Mouse (Mus musculus) hindbrain, embryonic 14.5 days (tissue): ENCODE measurements around the gene Tmem144. TPM values are rescaled to one million over a fixed set of nuclear protein-coding genes. Genes with fewer than 3 reads are reported as not detected.
A peak's percentile ranks its signal among the peaks of the same experiment; 100 is the strongest.

Source experiments
- ATAC-seq: fragments of 200-750 bp; cut with Nextera tagmentation; 2 replicates; pipeline ENCODE4 v1.8.0; 2017; ENCODE audit warnings: moderate number of reproducible peaks, mild to moderate bottlenecking, moderate TSS enrichment, moderate library complexity; ENCODE audit not compliant: low FRiP score
- DNase-seq: peaks from one replicate; pipeline ENCODE4 v3.0.0-alpha.2; 2015; ENCODE audit warnings: low spot score
- H3K27ac ChIP-seq: fragments of 300-500 bp; sonication (generic); 2 replicates; pipeline ENCODE4 v1.5.1; 2014; ENCODE audit warnings: mild to moderate bottlenecking, moderate library complexity
- H3K27me3 ChIP-seq: fragments of 300-500 bp; sonication (generic); 2 replicates; pipeline ENCODE4 v1.6.1; 2014; ENCODE audit warnings: mild to moderate bottlenecking, low read length, mixed read lengths; ENCODE audit not compliant: control insufficient read depth, insufficient read depth
- H3K36me3 ChIP-seq: fragments of 300-500 bp; sonication (generic); replicated peaks from 2 replicates; pipeline ENCODE4 v1.6.1; 2014; ENCODE audit not compliant: control insufficient read depth, insufficient read depth
- H3K4me1 ChIP-seq: fragments of 300-500 bp; sonication (generic); replicated peaks from 2 replicates; pipeline ENCODE4 v1.6.1; 2014; ENCODE audit warnings: antibody characterized with exemption, low read length, mixed read lengths; ENCODE audit not compliant: control insufficient read depth, insufficient read depth
- H3K4me2 ChIP-seq: fragments of 300-500 bp; sonication (generic); replicated peaks from 2 replicates; pipeline ENCODE4 v1.6.1; 2014; ENCODE audit warnings: mild to moderate bottlenecking, moderate library complexity
- H3K4me3 ChIP-seq: fragments of 300-500 bp; sonication (generic); replicated peaks from 2 replicates; pipeline ENCODE4 v1.5.1; 2014; ENCODE audit warnings: mild to moderate bottlenecking, low read length
- H3K9ac ChIP-seq: fragments of 300-500 bp; sonication (generic); 2 replicates; pipeline ENCODE4 v1.6.1; 2014
- H3K9me3 ChIP-seq: fragments of 300-500 bp; sonication (generic); 2 replicates; pipeline ENCODE4 v1.6.1; 2016; ENCODE audit warnings: low read length; ENCODE audit not compliant: control insufficient read depth
- WGBS: fragments of 180-500 bp; shearing (Covaris S2); extraction: QIAGEN DNeasy Blood & Tissue Kit; methylation state at CpG from one replicate; pipeline ENCODE4 v1.1.7; 2014; 5-methylcytosine and 5-hydroxymethylcytosine counted together
- polyA plus RNA-seq: library from polyadenylated mRNA; unstranded; fragments of >200 nt; fragmentation: Nextera tagmentation; extraction: Ambion mirVana; gene quantifications from 2 replicates; pipeline ENCODE4 v1.2.1, GENCODE M21; 2014

Tmem144 gene
- polyA plus RNA-seq, 1 experiment from 2014 or later = 2.0 TPM

DNA sequence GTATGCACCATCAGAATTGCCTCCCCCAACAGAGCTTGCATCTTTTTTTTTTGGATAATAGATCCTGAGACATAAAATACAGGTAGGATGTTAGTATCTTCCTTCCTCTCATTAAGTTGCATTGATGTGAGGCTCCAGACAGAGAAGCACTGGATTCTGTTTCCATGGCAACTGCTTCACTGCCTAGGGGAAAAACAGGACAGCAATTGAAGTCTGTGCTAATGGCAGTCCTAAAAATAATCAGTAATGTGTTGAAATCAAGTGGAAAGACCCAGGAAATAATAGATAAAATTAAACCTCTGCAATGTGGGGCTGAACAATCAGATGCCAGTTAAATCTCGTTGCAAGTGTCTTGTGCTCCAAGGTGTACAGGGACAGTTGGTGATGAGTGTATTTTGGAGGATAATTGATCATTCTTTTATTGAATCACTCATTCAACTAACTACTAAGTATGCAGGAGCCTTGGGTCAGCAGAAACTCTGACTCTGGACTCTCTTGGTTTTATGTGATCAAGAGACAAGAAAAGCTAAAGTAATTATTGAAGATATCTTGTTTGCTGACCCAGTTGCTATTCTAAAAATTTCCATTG is 14.6 kb upstream of the Tmem144 start:
- Histone ChIP-seq H3K36me3 (no peaks in the 10 kb centered on the region), H3K9ac (no peak overlapping the region), H3K4me1 (peaks cover 20% of the 10 kb centered on the region), H3K4me3 (no peak overlapping the region), H3K27ac (peak overlapping the region; percentile 81), H3K4me2 (no peak overlapping the region), H3K9me3 (no peaks in the 10 kb centered on the region), H3K27me3 (no peaks in the 10 kb centered on the region)
- whole genome bisulfite sequencing = 18% methylated on average over 1 of the region's 1 CpGs
- peak; percentile 85 for ATAC-seq
- peak; percentile 75 for DNase-seq

DNA sequence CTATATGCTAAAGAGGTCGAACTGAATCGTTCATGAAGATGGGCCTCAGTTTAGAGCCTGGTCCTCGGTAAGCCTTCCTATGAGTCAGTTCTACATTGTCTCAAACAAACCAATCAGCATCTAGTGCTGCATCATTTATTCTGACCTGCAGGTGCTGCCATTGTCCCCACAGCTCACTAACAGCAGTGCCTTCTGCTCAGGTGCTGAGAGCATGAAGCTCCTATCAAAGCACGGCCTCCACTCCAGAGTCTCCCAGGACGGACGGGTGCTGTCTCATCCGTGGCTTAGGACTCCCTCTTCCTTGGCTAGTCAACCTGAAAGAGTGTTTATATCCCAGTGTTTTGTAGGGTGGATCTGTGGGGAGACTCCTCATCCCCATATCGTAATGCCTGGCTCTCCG is 14.0 kb upstream of the Tmem144 start:
- H3K27ac ChIP-seq = peak overlapping the region; percentile 81
- no peaks in the 10 kb centered on the region for H3K36me3 ChIP-seq
- WGBS = 66% methylated on average over 9 of the region's 9 CpGs
- no peak overlapping the region for H3K4me2 ChIP-seq
- DNase-seq (no peak), ATAC-seq (peak; percentile 49; the same call in 1 of the 2 replicates)
- no peak overlapping the region for H3K4me3 ChIP-seq
- no peaks in the 10 kb centered on the region for H3K9me3 ChIP-seq
- peaks cover 20% of the 10 kb centered on the region for H3K4me1 ChIP-seq
- H3K9ac ChIP-seq = no peak overlapping the region
- H3K27me3 ChIP-seq = no peaks in the 10 kb centered on the region

DNA sequence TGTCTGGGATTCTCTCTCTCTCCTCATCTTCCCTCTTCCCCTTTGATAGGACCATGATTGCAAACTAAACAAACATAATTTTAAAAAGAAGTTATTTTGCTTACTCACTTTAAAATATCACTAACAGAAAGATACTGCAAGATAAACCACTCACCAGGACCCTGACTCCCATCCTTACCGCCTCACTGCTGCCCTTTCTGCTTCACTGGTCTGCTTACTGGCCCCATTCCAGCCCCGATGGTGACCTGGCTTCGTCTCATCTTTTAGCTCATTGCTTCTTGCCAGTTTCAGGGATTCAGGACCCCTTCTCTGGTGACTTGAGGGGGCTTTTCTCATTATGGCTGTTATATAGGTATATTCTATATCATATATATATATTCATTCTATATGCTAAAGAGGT is 13.5 kb upstream of the Tmem144 start:
- no peak for ATAC-seq
- no peak overlapping the region for H3K9ac ChIP-seq
- peaks cover 20% of the 10 kb centered on the region for H3K4me1 ChIP-seq
- H3K9me3 ChIP-seq = no peaks in the 10 kb centered on the region
- WGBS = 67% methylated on average over 3 of the region's 3 CpGs
- no peak overlapping the region for H3K4me3 ChIP-seq
- H3K27ac ChIP-seq = peak overlapping the region; percentile 81; the same call in 1 of the 2 replicates
- H3K36me3 ChIP-seq = no peaks in the 10 kb centered on the region
- no peaks in the 10 kb centered on the region for H3K27me3 ChIP-seq
- H3K4me2 ChIP-seq = no peak overlapping the region
- DNase-seq = no peak

DNA sequence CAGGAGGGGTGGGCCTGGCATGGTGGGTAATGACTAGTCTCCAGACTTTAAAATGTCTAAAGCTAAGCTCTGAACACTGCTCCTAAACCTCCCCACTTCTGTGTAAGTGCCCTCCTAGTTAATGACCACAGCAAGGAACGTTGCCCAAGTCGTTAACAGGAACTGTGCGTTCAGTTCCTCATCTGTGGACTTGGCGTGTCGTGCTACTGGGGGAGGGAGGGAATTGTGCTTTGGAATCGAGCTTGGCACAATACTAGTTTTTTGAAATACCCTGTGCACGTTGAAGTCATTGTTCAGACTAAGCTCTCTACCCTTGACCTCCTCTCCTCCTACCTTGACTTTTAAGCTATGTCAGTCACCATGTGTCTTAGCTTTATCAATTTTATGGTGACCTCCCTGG is 12.3 kb upstream of the Tmem144 start:
- Histone ChIP-seq H3K4me3 (no peak overlapping the region), H3K27me3 (no peaks in the 10 kb centered on the region), H3K4me1 (peaks cover 20% of the 10 kb centered on the region), H3K9ac (no peak overlapping the region), H3K27ac (no peak overlapping the region), H3K36me3 (no peaks in the 10 kb centered on the region), H3K4me2 (no peak overlapping the region), H3K9me3 (no peaks in the 10 kb centered on the region)
- no peak for DNase-seq
- ATAC-seq = no peak
- 67% methylated on average over 7 of the region's 7 CpGs for WGBS

DNA sequence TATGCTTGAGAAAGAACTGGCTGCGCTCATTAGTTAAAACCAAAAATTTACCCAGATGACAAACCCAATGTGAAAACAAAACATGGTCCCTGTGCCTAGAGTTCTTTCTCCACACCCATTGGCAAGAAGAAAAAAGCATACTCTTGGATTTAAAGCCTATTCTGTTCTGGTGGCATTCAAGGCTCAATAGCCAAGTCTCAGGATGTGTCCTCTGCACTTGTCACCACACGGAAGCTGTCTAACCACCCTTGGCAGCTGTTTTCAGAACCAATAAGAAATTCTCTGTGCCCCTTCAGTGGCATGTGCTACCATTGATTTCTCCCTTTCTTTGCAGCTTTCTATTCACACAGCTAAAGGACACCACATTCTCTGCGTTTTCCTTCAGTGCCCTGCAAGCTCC is 5.6 kb upstream of the Tmem144 start:
- H3K36me3 ChIP-seq = no peaks in the 10 kb centered on the region
- H3K27ac ChIP-seq = no peak overlapping the region
- H3K4me1 ChIP-seq = no peaks in the 10 kb centered on the region
- H3K27me3 ChIP-seq = no peaks in the 10 kb centered on the region
- no peak overlapping the region for H3K4me2 ChIP-seq
- H3K9ac ChIP-seq = no peak overlapping the region
- DNase-seq (no peak), ATAC-seq (no peak)
- WGBS = 70% methylated on average over 3 of the region's 3 CpGs
- no peaks in the 10 kb centered on the region for H3K9me3 ChIP-seq
- H3K4me3 ChIP-seq = no peak overlapping the region

DNA sequence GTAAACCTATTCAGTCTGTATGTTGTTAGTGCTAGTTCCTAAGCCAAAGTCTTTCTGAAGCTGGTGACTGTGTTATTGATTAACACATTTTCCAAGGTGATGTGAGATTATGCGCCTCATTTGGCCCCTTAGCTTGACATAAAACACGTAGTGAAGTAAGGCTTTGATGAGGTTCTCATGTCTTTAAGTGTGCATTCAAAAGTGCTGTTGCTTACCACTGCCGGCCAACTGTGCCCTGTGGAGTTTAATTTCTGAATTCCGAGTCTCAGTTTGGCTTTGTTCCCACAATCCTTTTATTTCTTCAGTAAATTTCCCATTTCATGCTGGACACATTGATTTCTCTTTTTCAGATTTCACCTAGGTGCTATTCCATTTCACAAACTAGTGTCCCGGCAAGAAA is 5.2 kb upstream of the Tmem144 start:
- H3K27ac ChIP-seq = no peak overlapping the region
- no peaks in the 10 kb centered on the region for H3K9me3 ChIP-seq
- no peaks in the 10 kb centered on the region for H3K36me3 ChIP-seq
- H3K4me1 ChIP-seq = no peaks in the 10 kb centered on the region
- H3K4me3 ChIP-seq = no peak overlapping the region
- H3K9ac ChIP-seq = no peak overlapping the region
- ATAC-seq = no peak
- H3K27me3 ChIP-seq = no peaks in the 10 kb centered on the region
- no peak for DNase-seq
- H3K4me2 ChIP-seq = no peak overlapping the region
- 65% methylated on average over 5 of the region's 5 CpGs for WGBS

DNA sequence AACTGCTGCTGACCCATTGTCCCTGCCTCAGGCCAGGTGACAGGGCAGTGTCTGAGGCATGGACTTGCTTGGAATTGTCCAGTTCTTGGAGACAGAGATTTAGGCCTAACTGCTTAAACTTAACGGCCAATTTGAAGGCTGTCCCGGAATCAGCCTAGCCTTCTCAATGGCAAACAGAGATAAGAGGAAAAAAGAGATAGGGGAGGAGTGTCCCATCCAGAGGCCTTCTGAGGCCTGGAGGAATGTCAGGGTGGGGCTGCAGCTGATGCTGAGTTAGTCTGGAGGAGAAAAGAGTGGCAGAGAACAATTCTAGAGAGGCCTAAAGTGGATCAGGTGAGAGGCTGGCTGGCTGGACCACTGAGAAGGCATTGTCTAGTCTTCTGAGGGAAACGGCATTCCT is 465 bp downstream of the Tmem144 start:
- no peak for ATAC-seq
- H3K27ac ChIP-seq = no peak overlapping the region

DNA sequence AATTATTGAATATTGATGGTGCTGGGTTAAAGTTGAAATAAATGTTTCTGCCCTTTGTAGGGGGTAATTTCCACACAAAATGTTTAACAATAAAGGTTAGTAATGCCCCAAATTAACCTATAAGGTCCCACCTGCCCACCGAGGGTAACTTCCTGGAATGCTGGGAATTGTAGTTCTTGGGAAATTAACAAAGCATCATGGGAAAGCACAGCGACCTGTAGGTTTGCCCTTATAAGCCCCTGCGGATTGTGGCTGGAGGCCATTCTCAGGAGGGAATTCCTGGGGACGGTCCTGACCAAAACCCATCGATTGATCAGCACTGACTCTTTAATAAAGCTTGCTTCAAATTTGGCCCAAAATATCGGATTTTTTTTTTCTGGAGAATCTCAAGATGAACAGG is 1.9 kb downstream of the Tmem144 start:
- H3K27me3 ChIP-seq = no peaks in the 10 kb centered on the region
- no peak overlapping the region for H3K27ac ChIP-seq
- H3K4me3 ChIP-seq = no peak overlapping the region
- H3K36me3 ChIP-seq = no peaks in the 10 kb centered on the region
- H3K9ac ChIP-seq = no peak overlapping the region
- no peak for DNase-seq
- no peak overlapping the region for H3K4me2 ChIP-seq
- H3K9me3 ChIP-seq = no peaks in the 10 kb centered on the region
- H3K4me1 ChIP-seq = no peaks in the 10 kb centered on the region
- 41% methylated on average over 6 of the region's 6 CpGs for WGBS
- no peak for ATAC-seq

More for the DNA sequence above, 465 bp downstream of the Tmem144 start:
- Histone ChIP-seq H3K9me3 (no peaks in the 10 kb centered on the region), H3K4me2 (no peak overlapping the region), H3K27me3 (no peaks in the 10 kb centered on the region), H3K4me3 (no peak overlapping the region), H3K9ac (no peak overlapping the region), H3K36me3 (no peaks in the 10 kb centered on the region), H3K4me1 (no peaks in the 10 kb centered on the region)
- 89% methylated on average over 3 of the region's 3 CpGs for WGBS
- no peak for DNase-seq

DNA sequence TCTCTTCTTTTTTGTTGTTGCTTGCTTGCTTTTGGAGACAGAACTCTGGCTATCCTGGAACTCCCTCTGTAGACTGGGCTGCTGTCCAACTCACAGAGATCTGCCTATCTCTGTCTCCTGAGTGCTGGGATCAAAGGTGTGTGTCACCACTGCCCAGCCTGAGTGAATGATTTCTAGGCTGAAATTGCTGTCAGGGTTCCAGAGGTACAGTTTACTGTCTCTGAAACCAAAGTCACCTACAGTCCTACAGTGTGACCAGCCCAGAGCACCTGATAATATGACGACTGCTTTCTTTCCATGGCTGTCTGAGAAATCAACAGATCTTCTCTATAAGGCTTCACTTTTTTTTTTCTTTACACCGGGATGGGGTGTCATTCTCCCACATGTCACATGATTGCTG is 3.0 kb downstream of the Tmem144 start:
- no peak overlapping the region for H3K9ac ChIP-seq
- H3K27me3 ChIP-seq = no peaks in the 10 kb centered on the region
- no peak overlapping the region for H3K27ac ChIP-seq
- DNase-seq (no peak), ATAC-seq (no peak)
- no peaks in the 10 kb centered on the region for H3K4me1 ChIP-seq
- 86% methylated on average over 2 of the region's 2 CpGs for WGBS
- no peak overlapping the region for H3K4me2 ChIP-seq
- no peak overlapping the region for H3K4me3 ChIP-seq
- H3K9me3 ChIP-seq = no peaks in the 10 kb centered on the region
- no peaks in the 10 kb centered on the region for H3K36me3 ChIP-seq

DNA sequence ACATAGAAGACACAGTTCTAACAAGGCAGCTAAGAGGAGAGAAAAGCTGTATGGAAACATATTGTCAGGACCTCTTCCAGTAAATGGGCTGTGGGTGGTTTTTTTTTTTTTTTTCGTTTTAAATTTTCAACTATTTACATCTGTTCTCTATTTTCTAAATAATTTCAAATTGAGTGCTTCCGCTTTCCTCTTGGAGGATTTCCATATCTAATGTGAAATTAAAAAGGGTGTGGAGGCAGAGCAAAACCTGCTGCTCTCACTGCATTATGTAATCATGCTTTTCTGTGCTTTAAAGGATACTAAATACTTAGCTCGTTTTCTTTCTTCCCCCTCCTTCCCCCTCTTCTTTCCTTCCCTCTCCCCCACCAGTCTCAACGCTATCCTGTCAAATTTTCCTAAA is 3.7 kb downstream of the Tmem144 start:
- Histone ChIP-seq H3K4me1 (no peaks in the 10 kb centered on the region), H3K36me3 (no peaks in the 10 kb centered on the region), H3K4me2 (no peak overlapping the region), H3K27me3 (no peaks in the 10 kb centered on the region), H3K4me3 (no peak overlapping the region), H3K9me3 (no peaks in the 10 kb centered on the region), H3K9ac (no peak overlapping the region), H3K27ac (no peak overlapping the region)
- WGBS = 60% methylated on average over 4 of the region's 4 CpGs
- ATAC-seq (no peak), DNase-seq (no peak)
